Mouse (Mus musculus): ENCODE data around the gene Acod1. TPM values are rescaled to one million over a fixed set of nuclear protein-coding genes. Genes with fewer than 3 reads are reported as not detected.

Acod1 gene
- polyA plus RNA-seq, 2 experiments: 0.06 TPM; not detected in 1

- Histone ChIP-seq H3K4me1 (ENCODE audit: control insufficient read depth, insufficient read depth, low read length) (peaks cover 6% of the 10 kb centered on the region; the same call in 1 of the 2 replicates), H3K27ac (replicated peaks; ENCODE audit: low read depth, low read length) (no peak overlapping the region), H3K36me3 (ENCODE audit: control insufficient read depth, insufficient read depth, low read length) (no peaks in the 10 kb centered on the region), H3K9me3 (ENCODE audit: control insufficient read depth, low read length) (no peaks in the 10 kb centered on the region), H3K27me3 (ENCODE audit: control insufficient read depth, insufficient read depth, low read length) (no peaks in the 10 kb centered on the region), H3K4me2 (replicated peaks; ENCODE audit: low read depth, low read length, severe bottlenecking) (no peak overlapping the region), H3K9ac (ENCODE audit: low read depth, low read length, severe bottlenecking) (no peak overlapping the region), H3K4me3 (replicated peaks; ENCODE audit: low read length) (no peak overlapping the region)
- DNase-seq (ENCODE audit: low spot score) (no peak), ATAC-seq (ENCODE audit: low FRiP score, low read depth) (no peak)
- TF ChIP-seq POLR2A (IDR thresholded peaks at IDR 0.05; ENCODE audit: borderline replicate concordance, extremely low read depth, insufficient read depth, insufficient read length): no peak
- WGBS: 77% methylated on average over 6 of the region's 6 CpGs
These were observed 55.5 kb downstream of the Acod1 start for GRCm38 (mm10) chr14:103102246-103102645.

- 82% methylated on average over 10 of the region's 10 CpGs for WGBS
- Histone ChIP-seq H3K27me3 (ENCODE audit: control insufficient read depth, insufficient read depth, low read length) (no peaks in the 10 kb centered on the region), H3K9me3 (ENCODE audit: control insufficient read depth, low read length) (no peaks in the 10 kb centered on the region), H3K27ac (replicated peaks; ENCODE audit: low read depth, low read length) (no peak overlapping the region), H3K4me2 (replicated peaks; ENCODE audit: low read depth, low read length, severe bottlenecking) (no peak overlapping the region), H3K9ac (ENCODE audit: low read depth, low read length, severe bottlenecking) (no peak overlapping the region), H3K4me3 (replicated peaks; ENCODE audit: low read length) (no peak overlapping the region), H3K36me3 (ENCODE audit: control insufficient read depth, insufficient read depth, low read length) (no peaks in the 10 kb centered on the region), H3K4me1 (ENCODE audit: control insufficient read depth, insufficient read depth, low read length) (0 out of 2 replicates have a peak, but pooled peaks cover 3% of the 10 kb centered on the region)
- DNase-seq (ENCODE audit: low spot score): no peak
- ATAC-seq (ENCODE audit: low FRiP score, low read depth): no peak
- TF ChIP-seq POLR2A (IDR thresholded peaks at IDR 0.05; ENCODE audit: borderline replicate concordance, extremely low read depth, insufficient read depth, insufficient read length): no peak
These were observed 56.1 kb downstream of the Acod1 start for GRCm38 (mm10) chr14:103102731-103103335.

Other genes starting within 250 kb of the Acod1 start
- 114 and 148 TPM in 2 replicates for gene Kctd12, start 64.3 kb upstream of the Acod1 start, polyA plus RNA-seq (2012; rRNA removed)
- 81.4 and 84.3 TPM in 2 replicates for gene Kctd12, start 64.3 kb upstream of the Acod1 start, polyA plus RNA-seq (2014; fragmentation: Nextera tagmentation; extraction: Ambion mirVana)
- gene Cln5, start 23.2 kb downstream of the Acod1 start, polyA plus RNA-seq (2012; rRNA removed): 20.6 and 22.3 TPM in 2 replicates
- 33.8 and 34.2 TPM in 2 replicates for gene Cln5, start 23.2 kb downstream of the Acod1 start, polyA plus RNA-seq (2014; fragmentation: Nextera tagmentation; extraction: Ambion mirVana)
- gene Fbxl3, start 52.6 kb downstream of the Acod1 start, polyA plus RNA-seq (2012; rRNA removed): 84.7 and 98.3 TPM in 2 replicates
- 39.2 and 39.3 TPM in 2 replicates for gene Fbxl3, start 52.6 kb downstream of the Acod1 start, polyA plus RNA-seq (2014; fragmentation: Nextera tagmentation; extraction: Ambion mirVana)

All from limb, embryonic 14.5 days (tissue).